Mouse (Mus musculus): ENCODE measurements around the gene Eps15l1.

Gene Eps15l1

DNA sequence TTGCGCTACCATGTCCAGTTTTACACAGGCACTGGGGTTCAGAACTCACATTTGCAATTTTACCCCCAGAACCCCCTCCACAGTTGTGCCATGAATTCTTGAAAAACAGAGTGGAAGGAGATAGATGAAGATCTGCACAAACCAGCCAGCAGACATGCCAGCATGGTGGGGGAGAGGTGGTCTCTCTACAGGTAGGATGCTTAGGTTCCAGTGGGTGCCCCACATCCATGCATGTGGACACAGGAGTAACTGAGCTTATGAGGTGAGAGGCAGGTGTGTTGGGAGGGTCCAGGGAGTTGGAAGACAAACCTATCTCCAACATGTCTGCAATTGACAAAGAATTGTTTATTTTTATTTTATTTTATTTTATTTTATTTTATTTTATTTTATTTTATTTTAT is 122.3 kb downstream of the Eps15l1 start:
- in situ Hi-C loops (cut with MboI, MseI), result no loop called here

DNA sequence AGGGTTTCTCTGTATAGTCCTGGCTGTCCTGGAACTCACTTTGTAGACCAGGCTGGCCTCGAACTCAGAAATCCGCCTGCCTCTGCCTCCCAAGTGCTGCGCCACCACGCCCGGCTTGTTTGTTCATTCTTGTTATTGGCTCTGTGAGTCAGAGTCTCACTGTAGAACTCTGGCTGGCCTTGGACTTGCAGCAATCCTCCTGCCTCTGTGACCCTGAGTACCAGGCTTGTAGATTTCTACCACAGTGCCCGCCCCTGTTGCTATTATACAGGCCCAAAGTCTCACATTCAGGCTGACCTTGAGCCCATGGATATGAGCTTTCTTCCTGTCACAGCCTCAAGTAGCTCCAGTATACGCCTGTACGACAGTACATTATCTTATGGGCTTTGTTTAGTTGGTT is 124.7 kb downstream of the Eps15l1 start:
- in situ Hi-C loops (cut with MboI, MseI), result no loop called here

DNA sequence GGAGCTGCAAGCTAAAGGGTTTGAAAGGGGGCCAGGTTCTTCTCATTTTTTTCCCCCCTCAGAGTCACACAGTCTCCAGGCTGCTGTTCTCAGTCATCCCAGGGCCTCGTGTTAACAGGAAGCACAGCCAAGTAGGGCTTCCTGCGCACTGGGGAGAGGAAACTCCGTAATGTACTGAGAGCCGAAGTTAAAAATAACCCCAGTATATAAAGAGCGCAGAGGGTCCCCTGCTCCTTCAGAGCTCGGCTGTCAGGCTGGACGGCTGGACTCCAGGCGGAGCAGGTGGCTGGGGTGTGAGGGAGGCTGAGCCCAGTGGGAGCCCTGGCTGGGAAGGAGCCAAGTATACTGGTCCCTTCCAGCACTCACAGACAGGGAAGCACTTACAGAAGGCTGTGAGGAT is 125.6 kb downstream of the Eps15l1 start:
- in situ Hi-C loops (cut with MboI, MseI), result no loop called here

DNA sequence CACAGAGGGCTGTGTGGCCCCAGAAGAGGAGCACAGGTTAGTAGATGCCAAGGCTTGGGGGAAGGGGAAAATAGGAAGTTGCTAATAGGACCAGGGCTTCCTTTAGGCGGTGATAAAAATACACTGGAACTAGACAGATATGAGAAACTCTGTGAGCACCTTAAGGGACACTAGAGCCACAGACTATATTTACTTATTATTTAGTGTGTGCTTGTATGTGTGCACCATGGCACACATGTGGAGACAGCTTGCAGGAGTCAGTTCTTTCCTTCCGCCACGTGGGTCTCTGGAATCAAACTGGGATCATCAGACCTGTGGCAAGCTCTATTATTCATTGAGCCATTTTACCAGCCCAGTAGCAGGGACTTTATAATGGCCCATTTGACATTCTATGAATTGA is 126.1 kb downstream of the Eps15l1 start:
- in situ Hi-C loops (cut with MboI, MseI), result no loop called here

DNA sequence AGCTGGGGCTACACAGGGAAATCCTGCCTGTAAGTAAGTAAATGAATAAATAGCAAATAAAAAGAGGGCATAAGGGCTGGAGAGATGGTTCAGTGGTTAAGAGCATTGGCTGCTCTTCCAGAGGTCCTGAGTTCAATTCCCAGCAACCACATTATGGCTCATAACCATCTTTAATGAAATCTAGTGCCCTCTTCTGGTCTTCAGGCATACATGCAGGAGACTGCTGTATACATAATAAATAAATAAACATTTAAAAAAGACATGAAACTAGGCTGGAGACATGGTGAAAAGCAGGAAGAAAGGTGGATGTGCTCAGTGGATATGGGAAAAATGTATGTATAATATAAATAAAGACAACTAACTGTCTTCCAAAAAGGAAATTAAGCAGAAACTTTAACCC is 128.0 kb downstream of the Eps15l1 start:
- in situ Hi-C loops (cut with MboI, MseI), result loop anchor here in 1 of 2 experiments (5.0 kb wide), 1 partner anchor 349 kb away; no protein-coding TSS in a partner anchor

DNA sequence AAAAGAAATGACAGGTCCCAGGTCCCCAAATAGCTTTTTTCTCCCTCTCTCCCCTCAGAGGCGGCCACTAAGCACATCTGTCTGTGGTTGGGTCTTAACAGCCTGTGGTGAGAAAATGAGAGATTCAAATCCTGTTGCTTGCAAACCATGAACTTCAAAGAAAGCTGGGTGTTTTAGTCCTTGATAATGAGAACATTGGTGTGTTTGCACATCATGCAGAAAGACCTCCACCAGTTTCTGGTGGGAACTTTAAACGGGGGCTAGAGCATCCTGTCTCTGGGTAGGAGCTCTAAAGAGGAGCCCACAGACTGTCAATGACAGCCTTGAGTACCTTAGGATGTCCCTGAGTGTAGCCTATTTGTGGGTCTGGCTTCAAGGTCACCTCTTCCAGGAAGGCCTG is 130.2 kb downstream of the Eps15l1 start:
- in situ Hi-C loops (cut with MboI, MseI), result loop anchor here in 1 of 2 experiments (5.0 kb wide), 1 partner anchor 351 kb away; no protein-coding TSS in a partner anchor

All from T-helper 17 cell (primary cell).